Mouse (Mus musculus) neural tube, embryonic 15.5 days (tissue): Measurements from ENCODE around the gene Mrgpra4. TPM values are rescaled to one million over a fixed set of nuclear protein-coding genes. Genes with fewer than 3 reads are reported as not detected.

Experiments used
- ATAC-seq: fragments of 200-750 bp; cut with Nextera tagmentation; 2 replicates; pipeline ENCODE4 v1.8.0; 2017; ENCODE audit warnings: mild to moderate bottlenecking, moderate TSS enrichment, moderate library complexity; ENCODE audit not compliant: low FRiP score
- H3K27ac ChIP-seq: fragments of 300-500 bp; sonication (generic); replicated peaks from 2 replicates; pipeline ENCODE4 v1.5.1; 2015; ENCODE audit warnings: mild to moderate bottlenecking, inconsistent platforms
- H3K27me3 ChIP-seq: fragments of 300-500 bp; sonication (generic); replicated peaks from 2 replicates; pipeline ENCODE4 v1.6.1; 2015; ENCODE audit warnings: inconsistent platforms
- H3K36me3 ChIP-seq: fragments of 300-500 bp; sonication (generic); 2 replicates; pipeline ENCODE4 v1.6.1; 2015; ENCODE audit warnings: inconsistent platforms
- H3K4me1 ChIP-seq: fragments of 300-500 bp; sonication (generic); 2 replicates; pipeline ENCODE4 v1.6.1; 2015; ENCODE audit warnings: inconsistent platforms
- H3K4me2 ChIP-seq: fragments of 300-500 bp; sonication (generic); 2 replicates; pipeline ENCODE4 v1.6.1; 2015; ENCODE audit warnings: inconsistent platforms, mild to moderate bottlenecking, moderate library complexity
- H3K4me3 ChIP-seq: fragments of 300-500 bp; sonication (generic); replicated peaks from 2 replicates; pipeline ENCODE4 v1.5.1; 2015; ENCODE audit warnings: mild to moderate bottlenecking, inconsistent platforms
- H3K9ac ChIP-seq: fragments of 300-500 bp; sonication (generic); replicated peaks from 2 replicates; pipeline ENCODE4 v1.6.1; 2015; ENCODE audit warnings: mild to moderate bottlenecking, inconsistent platforms
- H3K9me3 ChIP-seq: fragments of 300-500 bp; sonication (generic); replicated peaks from 2 replicates; pipeline ENCODE4 v1.6.1; 2016; ENCODE audit warnings: inconsistent platforms
- WGBS: fragments of 180-500 bp; shearing (Covaris S2); methylation state at CpG from one replicate; pipeline ENCODE4 v1.1.7; 2015; ENCODE audit warnings: mixed read lengths; 5-methylcytosine and 5-hydroxymethylcytosine counted together
- polyA plus RNA-seq: library from polyadenylated mRNA; unstranded; fragments of >200 nt; fragmentation: Nextera tagmentation; extraction: Ambion mirVana; gene quantifications from 2 replicates; pipeline ENCODE4 v1.2.1, GENCODE M21; 2015

The Mrgpra4 gene
- polyA plus RNA-seq: not detected in 2 replicates

DNA sequence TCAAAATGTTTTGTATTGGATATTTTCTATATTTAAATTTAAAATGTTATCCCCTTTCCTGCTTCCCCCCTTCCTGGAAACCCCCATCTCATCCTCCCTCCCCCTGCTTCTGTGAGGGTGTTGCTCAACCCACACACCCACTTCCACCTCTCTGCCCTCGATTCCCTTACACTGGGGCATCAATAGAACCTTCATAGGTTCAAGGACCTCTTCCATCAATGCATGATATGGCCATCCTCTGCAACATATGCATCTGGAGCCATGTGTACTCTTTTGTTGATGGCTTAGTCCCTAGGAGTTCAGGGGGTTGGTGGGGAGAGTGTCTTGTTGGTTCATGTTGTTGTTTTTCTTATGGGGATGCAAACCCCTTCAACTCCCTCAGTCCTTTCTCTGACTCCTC lies at the start of gene Mrgpra4:
TSS of gene Mrgpra4 (minus strand) at position 101 of the 400 bp plus-strand sequence.
- no peaks in the 10 kb centered on the region for H3K4me1 ChIP-seq
- no peak within 1 kb of the TSS for H3K27ac ChIP-seq
- no peaks in the 10 kb centered on the region for H3K27me3 ChIP-seq
- ATAC-seq: no peak
- no peak within 1 kb of the TSS for H3K4me2 ChIP-seq
- H3K9ac ChIP-seq: no peak within 1 kb of the TSS
- no peaks in the 10 kb centered on the region for H3K9me3 ChIP-seq
- H3K4me3 ChIP-seq: no peak within 1 kb of the TSS
- no peaks in the 10 kb centered on the region for H3K36me3 ChIP-seq
- 57% methylated on average over 1 of the region's 1 CpGs for WGBS

DNA sequence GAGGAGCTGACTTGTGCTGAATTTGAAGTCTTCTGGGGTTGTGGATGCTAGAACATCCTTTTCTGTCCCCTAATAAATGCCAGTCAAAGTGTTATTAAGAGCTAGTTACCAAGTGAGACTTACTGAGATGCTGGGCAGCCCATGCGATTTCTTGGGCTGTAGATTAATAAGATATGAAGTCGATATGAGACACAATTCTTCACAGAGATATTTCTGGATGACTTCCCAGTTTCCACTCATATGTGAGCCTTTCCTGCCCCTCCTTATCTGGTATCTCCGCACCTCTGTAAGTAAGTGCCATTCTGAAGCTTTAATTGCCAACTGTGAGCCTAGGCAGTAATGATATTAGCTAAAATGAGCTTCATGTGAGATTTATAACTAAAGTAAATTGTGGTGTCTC lies 45.6 kb upstream of the Mrgpra4 start, which contains the start of gene Mrgprx1:
TSS of gene Mrgprx1 (minus strand) at position 101 of the 400 bp plus-strand sequence.
- H3K27ac ChIP-seq: no peak within 1 kb of the TSS
- no peaks in the 10 kb centered on the region for H3K36me3 ChIP-seq
- H3K9me3 ChIP-seq: no peaks in the 10 kb centered on the region
- H3K9ac ChIP-seq: no peak within 1 kb of the TSS
- ATAC-seq: no peak
- no peaks in the 10 kb centered on the region for H3K4me1 ChIP-seq
- no peak within 1 kb of the TSS for H3K4me3 ChIP-seq
- H3K27me3 ChIP-seq: no peaks in the 10 kb centered on the region
- H3K4me2 ChIP-seq: no peak within 1 kb of the TSS
- 85% methylated on average over 3 of the region's 3 CpGs for WGBS

DNA sequence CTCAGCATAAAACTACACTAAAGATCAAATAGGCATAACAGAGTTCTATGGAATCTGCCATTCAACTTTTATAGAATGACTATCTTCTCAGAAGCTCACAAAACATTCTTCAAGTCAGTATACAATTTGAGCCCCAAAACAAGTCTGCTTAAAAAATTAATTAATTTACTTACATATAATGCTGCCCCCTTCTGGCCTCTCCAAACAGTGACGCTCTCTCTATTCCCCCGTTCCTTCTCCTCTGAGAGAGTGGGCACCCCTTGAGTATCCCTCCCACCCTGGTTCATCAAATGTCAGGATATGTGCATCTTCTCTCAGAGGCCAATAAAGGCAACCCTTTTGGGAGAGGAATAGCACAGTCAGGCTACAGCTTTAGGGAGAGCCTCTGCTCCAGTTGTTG lies 36.0 kb upstream of the Mrgpra4 start:
- H3K36me3 ChIP-seq: no peaks in the 10 kb centered on the region
- H3K4me2 ChIP-seq: no peak overlapping the region
- no peak overlapping the region for H3K27ac ChIP-seq
- WGBS: 68% methylated on average over 2 of the region's 2 CpGs
- no peak for ATAC-seq
- H3K4me1 ChIP-seq: no peaks in the 10 kb centered on the region
- no peaks in the 10 kb centered on the region for H3K9me3 ChIP-seq
- no peaks in the 10 kb centered on the region for H3K27me3 ChIP-seq
- no peak overlapping the region for H3K4me3 ChIP-seq
- H3K9ac ChIP-seq: no peak overlapping the region

DNA sequence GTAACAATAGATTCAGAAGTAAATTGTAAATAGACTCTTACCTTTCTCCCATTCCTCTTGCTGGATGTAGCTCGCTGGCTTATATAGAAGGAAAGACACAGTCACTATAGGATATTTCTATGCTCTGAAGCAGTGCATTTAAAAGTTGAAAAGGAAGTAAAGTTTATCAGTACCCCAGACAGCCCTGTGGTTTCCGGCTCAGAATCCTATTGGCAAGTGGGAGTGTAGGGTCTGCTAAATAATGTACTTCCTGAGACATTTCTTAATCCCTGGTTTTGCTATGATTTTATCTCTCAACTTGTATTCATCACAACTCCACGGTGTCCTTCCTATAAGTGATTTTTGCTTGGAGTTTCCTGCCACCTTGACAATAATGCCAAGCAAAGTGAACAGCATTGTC lies 13.8 kb upstream of the Mrgpra4 start:
- Histone ChIP-seq H3K9me3 (no peaks in the 10 kb centered on the region), H3K27me3 (no peaks in the 10 kb centered on the region), H3K27ac (no peak overlapping the region), H3K4me3 (no peak overlapping the region), H3K9ac (no peak overlapping the region), H3K36me3 (no peaks in the 10 kb centered on the region), H3K4me1 (no peaks in the 10 kb centered on the region), H3K4me2 (no peak overlapping the region)
- ATAC-seq: no peak
- WGBS: 79% methylated on average over 3 of the region's 3 CpGs

DNA sequence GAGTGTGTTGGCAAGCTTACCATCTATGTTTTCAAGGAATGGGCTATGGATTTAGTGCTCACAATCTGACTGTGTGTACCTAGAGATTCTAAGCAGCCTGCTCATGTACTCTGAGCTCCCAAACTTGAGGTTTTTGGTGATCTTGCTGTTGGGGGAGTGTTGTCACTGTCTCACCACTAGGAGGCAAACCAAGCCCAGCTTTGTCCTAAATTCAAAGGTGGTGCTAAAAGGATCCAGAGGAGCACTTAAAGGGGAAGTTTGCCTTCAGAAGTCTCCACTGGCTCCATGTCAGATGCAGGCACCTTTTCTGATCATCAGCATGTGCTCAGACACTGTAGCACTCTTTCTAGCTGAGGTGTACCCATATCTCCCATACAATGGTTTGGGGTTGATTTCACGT lies 4.9 kb upstream of the Mrgpra4 start:
- no peak for ATAC-seq
- WGBS: 73% methylated on average over 1 of the region's 1 CpGs
- Histone ChIP-seq H3K27ac (no peak overlapping the region), H3K27me3 (no peaks in the 10 kb centered on the region), H3K4me1 (no peaks in the 10 kb centered on the region), H3K9ac (no peak overlapping the region), H3K4me2 (no peak overlapping the region), H3K9me3 (no peaks in the 10 kb centered on the region), H3K4me3 (no peak overlapping the region), H3K36me3 (no peaks in the 10 kb centered on the region)

Other genes with a start within 250 kb of the Mrgpra4 start
- 0.31 and 0.81 TPM in 2 replicates for gene Mrgprx1, start 45.5 kb upstream of the Mrgpra4 start, polyA plus RNA-seq
- not detected in 2 replicates for gene Mrgprb5, start 186.9 kb upstream of the Mrgpra4 start, polyA plus RNA-seq
- gene Mrgprb4, start 217.2 kb upstream of the Mrgpra4 start, polyA plus RNA-seq: not detected in 2 replicates